Mouse (Mus musculus) liver, embryonic 13.5 days (tissue): Measurements from ENCODE around the gene Prdm10. TPM values are rescaled to one million over a fixed set of nuclear protein-coding genes. Genes with fewer than 3 reads are reported as not detected.

ENCODE experiments used
- ATAC-seq: fragments of 200-750 bp; cut with Nextera tagmentation; 2 replicates; pipeline ENCODE4 v1.8.0; 2017; ENCODE audit warnings: low read depth, mild to moderate bottlenecking, moderate number of reproducible peaks, moderate library complexity
- DNase-seq: peaks from one replicate; pipeline ENCODE4 v3.0.0; 2022
- H3K27ac ChIP-seq: fragments of 300-500 bp; sonication (generic); 2 replicates; pipeline ENCODE4 v1.5.1; 2015; ENCODE audit warnings: moderate library complexity, mild to moderate bottlenecking, inconsistent platforms
- H3K27me3 ChIP-seq: fragments of 300-500 bp; sonication (generic); 2 replicates; pipeline ENCODE4 v1.6.1; 2015; ENCODE audit warnings: mild to moderate bottlenecking, inconsistent platforms
- H3K36me3 ChIP-seq: fragments of 300-500 bp; sonication (generic); 2 replicates; pipeline ENCODE4 v1.6.1; 2015; ENCODE audit warnings: mild to moderate bottlenecking, inconsistent platforms
- H3K4me1 ChIP-seq: fragments of 300-500 bp; sonication (generic); replicated peaks from 2 replicates; pipeline ENCODE4 v1.6.1; 2015; ENCODE audit warnings: inconsistent platforms
- H3K4me2 ChIP-seq: fragments of 300-500 bp; sonication (generic); 2 replicates; pipeline ENCODE4 v1.6.1; 2015; ENCODE audit warnings: inconsistent platforms, mild to moderate bottlenecking, moderate library complexity
- H3K4me3 ChIP-seq: fragments of 300-500 bp; sonication (generic); replicated peaks from 2 replicates; pipeline ENCODE4 v1.5.1; 2015; ENCODE audit warnings: mild to moderate bottlenecking, inconsistent platforms
- H3K9ac ChIP-seq: fragments of 300-500 bp; sonication (generic); 2 replicates; pipeline ENCODE4 v1.6.1; 2015; ENCODE audit warnings: mild to moderate bottlenecking, inconsistent platforms
- H3K9me3 ChIP-seq: fragments of 300-500 bp; sonication (generic); replicated peaks from 2 replicates; pipeline ENCODE4 v1.6.1; 2016; ENCODE audit warnings: inconsistent platforms
- WGBS: fragments of 180-500 bp; shearing (Covaris S2); methylation state at CpG from one replicate; pipeline ENCODE4 v1.1.7; 2015; ENCODE audit not compliant: insufficient replicate concordance; 5-methylcytosine and 5-hydroxymethylcytosine counted together
- polyA plus RNA-seq: library from polyadenylated mRNA; unstranded; fragments of >200 nt; fragmentation: Nextera tagmentation; extraction: Ambion mirVana; gene quantifications from 2 replicates; pipeline ENCODE4 v1.2.1, GENCODE M21; 2015

Prdm10 gene
- polyA plus RNA-seq, 1 experiment from 2014 or later = 2.4 TPM

- no peak for DNase-seq
- ATAC-seq = no peak
- Histone ChIP-seq H3K9ac (no peak overlapping the region), H3K4me2 (no peak overlapping the region), H3K9me3 (no peaks in the 10 kb centered on the region), H3K4me3 (no peak overlapping the region), H3K27me3 (no peaks in the 10 kb centered on the region), H3K36me3 (peaks cover 91% of the 10 kb centered on the region), H3K4me1 (no peaks in the 10 kb centered on the region), H3K27ac (no peak overlapping the region)
- 71% methylated on average over 4 of the region's 4 CpGs for WGBS
Observed at GRCm38 (mm10) chr9:31412165-31412564, 131.8 kb downstream of the Prdm10 start.

- Histone ChIP-seq H3K27me3 (no peaks in the 10 kb centered on the region), H3K4me3 (no peak overlapping the region), H3K36me3 (peaks cover 72% of the 10 kb centered on the region), H3K27ac (no peak overlapping the region), H3K9me3 (no peaks in the 10 kb centered on the region), H3K9ac (no peak overlapping the region), H3K4me1 (peaks cover 19% of the 10 kb centered on the region), H3K4me2 (no peak overlapping the region)
- 71% methylated on average over 1 of the region's 1 CpGs for WGBS
- no peak for ATAC-seq
- DNase-seq = no peak
Observed at GRCm38 (mm10) chr9:31418821-31419220, 138.5 kb downstream of the Prdm10 start.

GRCm38 (mm10) chr9:31422143-31422542 lies 141.8 kb downstream of the Prdm10 start:
- 40% methylated on average over 5 of the region's 5 CpGs for WGBS
- Histone ChIP-seq H3K27me3 (no peaks in the 10 kb centered on the region), H3K4me1 (peaks cover 28% of the 10 kb centered on the region), H3K4me3 (no peak overlapping the region), H3K4me2 (peak overlapping the region; percentile 39), H3K9ac (peak overlapping the region; percentile 15; the same call in 1 of the 2 replicates), H3K36me3 (peaks cover 43% of the 10 kb centered on the region), H3K9me3 (no peaks in the 10 kb centered on the region), H3K27ac (peak overlapping the region; percentile 43)
- ATAC-seq (peak; percentile 98), DNase-seq (peak; percentile 34)

- no peak overlapping the region for H3K4me2 ChIP-seq
- no peak overlapping the region for H3K4me3 ChIP-seq
- WGBS = 73% methylated on average over 7 of the region's 7 CpGs
- H3K27ac ChIP-seq = no peak overlapping the region
- H3K27me3 ChIP-seq = no peaks in the 10 kb centered on the region
- H3K9ac ChIP-seq = no peak overlapping the region
- ATAC-seq (no peak), DNase-seq (no peak)
- H3K9me3 ChIP-seq = no peaks in the 10 kb centered on the region
- no peaks in the 10 kb centered on the region for H3K36me3 ChIP-seq
- peaks cover 8% of the 10 kb centered on the region for H3K4me1 ChIP-seq
Observed at GRCm38 (mm10) chr9:31428971-31429370, 148.6 kb downstream of the Prdm10 start.

- no peak overlapping the region for H3K27ac ChIP-seq
- 58% methylated on average over 9 of the region's 9 CpGs for WGBS
- no peak overlapping the region for H3K4me3 ChIP-seq
- no peaks in the 10 kb centered on the region for H3K27me3 ChIP-seq
- H3K4me2 ChIP-seq = no peak overlapping the region
- no peaks in the 10 kb centered on the region for H3K4me1 ChIP-seq
- no peaks in the 10 kb centered on the region for H3K9me3 ChIP-seq
- no peak overlapping the region for H3K9ac ChIP-seq
- H3K36me3 ChIP-seq = no peaks in the 10 kb centered on the region
- ATAC-seq (no peak), DNase-seq (no peak)
Observed at GRCm38 (mm10) chr9:31430011-31430410, 149.7 kb downstream of the Prdm10 start.

Other genes with a start within 250 kb of the Prdm10 start
- gene Zbtb44, start 249.9 kb upstream of the Prdm10 start, polyA plus RNA-seq = 6.0 and 6.7 TPM in 2 replicates
- 0.41 and 0.45 TPM in 2 replicates for gene St14, start 148.7 kb upstream of the Prdm10 start, polyA plus RNA-seq
- 164 and 196 TPM in 2 replicates for gene Aplp2, start 68.7 kb upstream of the Prdm10 start, polyA plus RNA-seq
- 5.8 and 6.7 TPM in 2 replicates for gene Nfrkb, start 105.7 kb downstream of the Prdm10 start, polyA plus RNA-seq
- 0.07 TPM in 1 of 2 replicates, not detected in the other for gene Tmem45b, start 183.9 kb downstream of the Prdm10 start, polyA plus RNA-seq